Mouse (Mus musculus) liver, embryonic 14.5 days (tissue): ENCODE measurements at regions not wholly inside any gene's neighbourhood (a gene's known extent, or its start where the extent isn't known, plus 50 kb on each side); places are given as distances from the start of the nearest gene placed in this dataset.

Experiments used
- ATAC-seq: fragments of 200-750 bp; cut with Nextera tagmentation; 2 replicates; pipeline ENCODE4 v1.8.0; 2017; ENCODE audit warnings: moderate number of reproducible peaks, mild to moderate bottlenecking, moderate library complexity; ENCODE audit not compliant: insufficient read depth
- DNase-seq, 3 experiments: peaks; one replicate each; pipeline ENCODE4 v3.0.0-alpha.2; 2012 to 2013; ENCODE audit warnings: low read depth in 3 of 3, low spot score in 3 of 3
- H3K27ac ChIP-seq: fragments of 300-500 bp; sonication (generic); 2 replicates; pipeline ENCODE4 v1.5.1; 2014; ENCODE audit warnings: moderate library complexity, mild to moderate bottlenecking, control low read depth, inconsistent platforms
- H3K27me3 ChIP-seq: fragments of 300-500 bp; sonication (generic); 2 replicates; pipeline ENCODE4 v1.6.1; 2014; ENCODE audit warnings: mild to moderate bottlenecking, low read length, moderate library complexity; ENCODE audit not compliant: control insufficient read depth, insufficient read depth
- H3K36me3 ChIP-seq: fragments of 300-500 bp; sonication (generic); replicated peaks from 2 replicates; pipeline ENCODE4 v1.6.1; 2014; ENCODE audit warnings: low read depth; ENCODE audit not compliant: control insufficient read depth, insufficient read depth
- H3K4me1 ChIP-seq, 2 experiments: fragments of 200-500 bp in 1 of 2; fragments of 300-500 bp in 1 of 2; sonication (generic) in 1 of 2; replicated peaks; 2 replicates each; pipeline ENCODE4 v1.6.1; 2012 to 2014; ENCODE audit warnings: antibody characterized with exemption in 1 of 2, inconsistent platforms in 1 of 2, low read length in 1 of 2; ENCODE audit not compliant: control insufficient read depth in 2 of 2, insufficient read depth in 2 of 2
- H3K4me2 ChIP-seq: fragments of 300-500 bp; sonication (generic); 2 replicates; pipeline ENCODE4 v1.6.1; 2014; ENCODE audit warnings: low read depth, mild to moderate bottlenecking, control low read depth, moderate library complexity
- H3K4me3 ChIP-seq, 2 experiments: fragments of 200-500 bp in 1 of 2; fragments of 300-500 bp in 1 of 2; sonication (generic) in 1 of 2; 2 replicates each; pipeline ENCODE4 v1.5.1; 2012 to 2014; ENCODE audit warnings: low read depth in 2 of 2, low read length in 2 of 2, mild to moderate bottlenecking in 2 of 2, control low read depth in 1 of 2, inconsistent platforms in 1 of 2, moderate library complexity in 1 of 2; ENCODE audit not compliant: insufficient read depth in 1 of 2
- H3K9ac ChIP-seq: fragments of 300-500 bp; sonication (generic); replicated peaks from 2 replicates; pipeline ENCODE4 v1.6.1; 2014; ENCODE audit warnings: mild to moderate bottlenecking, control low read depth, moderate library complexity
- H3K9me3 ChIP-seq: fragments of 300-500 bp; sonication (generic); 2 replicates; pipeline ENCODE4 v1.6.1; 2016; ENCODE audit warnings: low read length, mixed read lengths; ENCODE audit not compliant: control insufficient read depth
- CTCF ChIP-seq: IDR thresholded peaks from 2 replicates; pipeline ENCODE4 v1.5.1; 2016; ENCODE audit warnings: antibody characterized with exemption, low read depth, control low read depth
- EP300 ChIP-seq: IDR thresholded peaks from 2 replicates; pipeline ENCODE4 v1.6.1; 2016; ENCODE audit warnings: antibody characterized with exemption, low read depth
- WGBS: fragments of 180-500 bp; shearing (Covaris S2); extraction: QIAGEN DNeasy Blood & Tissue Kit; methylation state at CpG from one replicate; pipeline ENCODE4 v1.1.7; 2014; ENCODE audit not compliant: insufficient replicate concordance; 5-methylcytosine and 5-hydroxymethylcytosine counted together

DNA sequence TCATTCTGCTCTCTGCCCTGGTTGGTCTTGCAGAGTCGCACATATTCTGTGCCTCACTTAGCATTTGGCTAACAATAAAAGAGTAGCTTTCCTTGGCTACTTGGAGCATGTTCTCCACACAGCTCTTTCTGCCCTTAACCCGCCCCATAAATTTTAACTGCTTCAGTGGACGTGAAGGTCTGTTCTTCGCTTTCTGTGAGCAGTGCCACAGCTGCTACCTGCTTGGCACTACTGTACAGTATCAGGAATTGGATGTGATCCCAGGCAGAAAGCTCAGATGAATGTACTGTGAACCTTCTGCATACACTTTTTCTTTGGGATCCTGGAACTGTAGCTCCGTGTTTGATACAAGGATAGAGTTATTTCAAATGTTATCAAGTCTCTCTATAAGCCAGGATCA, 939.4 kb downstream of the Epha4 start:
- 47% methylated on average over 5 of the region's 5 CpGs for WGBS

DNA sequence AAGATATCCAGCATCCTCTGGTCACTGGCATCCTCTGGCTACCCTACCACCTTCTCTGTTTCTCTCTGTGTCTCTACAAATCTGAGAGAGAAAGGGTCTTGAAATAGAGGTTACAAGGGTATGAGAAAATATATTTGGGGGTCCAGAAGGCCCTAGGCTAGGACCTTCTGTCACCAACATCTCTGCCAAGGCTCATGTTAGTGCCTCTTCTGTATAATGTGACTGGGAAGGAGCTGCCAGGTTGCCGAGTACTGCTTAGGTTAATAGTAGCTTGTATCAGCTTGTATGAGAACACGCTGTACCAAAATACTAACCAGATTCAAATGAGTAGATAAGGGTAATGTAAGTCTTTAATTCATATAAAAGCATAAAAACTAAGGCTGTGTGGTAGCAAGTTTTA, 929.0 kb downstream of the Epha4 start:
- Histone ChIP-seq H3K4me2 (no peak overlapping the region), H3K36me3 (no peaks in the 10 kb centered on the region), H3K9ac (no peak overlapping the region), H3K27ac (no peak overlapping the region), H3K9me3 (no peaks in the 10 kb centered on the region), H3K27me3 (no peaks in the 10 kb centered on the region), H3K4me1 (no peaks in the 10 kb centered on the region), H3K4me3 (no peak overlapping the region)
- TF ChIP-seq EP300 (no peak), CTCF (no peak)
- no peak for DNase-seq
- ATAC-seq: no peak
- WGBS: 67% methylated on average over 2 of the region's 2 CpGs

More for the DNA sequence above, 939.4 kb downstream of the Epha4 start:
- Histone ChIP-seq H3K9ac (no peak overlapping the region), H3K4me2 (no peak overlapping the region), H3K9me3 (no peaks in the 10 kb centered on the region), H3K4me3 (no peak overlapping the region), H3K27ac (no peak overlapping the region), H3K36me3 (no peaks in the 10 kb centered on the region), H3K27me3 (no peaks in the 10 kb centered on the region), H3K4me1 (no peaks in the 10 kb centered on the region)
- no peak for DNase-seq
- no peak for ATAC-seq
- no peak for TF ChIP-seq EP300
- TF ChIP-seq CTCF: no peak

DNA sequence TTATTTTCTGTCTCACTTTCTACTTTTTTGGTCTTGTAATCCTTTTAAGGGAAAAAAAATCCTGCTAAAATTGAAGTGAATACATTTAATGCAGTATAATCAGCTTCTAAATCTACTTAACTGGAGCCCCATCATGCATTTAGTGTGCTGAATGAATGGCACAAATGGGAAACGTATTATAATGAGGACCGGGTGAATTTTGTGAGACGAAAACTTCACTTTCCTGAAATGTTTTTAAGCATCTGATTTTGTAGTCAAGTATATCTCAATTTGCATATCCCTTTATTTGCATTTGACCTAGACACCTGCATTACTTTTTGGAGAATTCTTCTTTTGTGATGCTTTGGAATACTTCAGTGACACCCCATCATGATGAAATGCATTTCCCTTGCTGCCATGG, 889.1 kb downstream of the Epha4 start:
- no peaks in the 10 kb centered on the region for H3K9me3 ChIP-seq
- no peak for TF ChIP-seq CTCF
- no peak for TF ChIP-seq EP300
- no peaks in the 10 kb centered on the region for H3K4me1 ChIP-seq
- H3K36me3 ChIP-seq: no peaks in the 10 kb centered on the region
- 85% methylated on average over 3 of the region's 3 CpGs for WGBS
- no peak for ATAC-seq
- H3K4me3 ChIP-seq: no peak overlapping the region
- DNase-seq: no peak
- H3K27me3 ChIP-seq: no peaks in the 10 kb centered on the region
- H3K4me2 ChIP-seq: no peak overlapping the region
- H3K27ac ChIP-seq: no peak overlapping the region
- no peak overlapping the region for H3K9ac ChIP-seq

DNA sequence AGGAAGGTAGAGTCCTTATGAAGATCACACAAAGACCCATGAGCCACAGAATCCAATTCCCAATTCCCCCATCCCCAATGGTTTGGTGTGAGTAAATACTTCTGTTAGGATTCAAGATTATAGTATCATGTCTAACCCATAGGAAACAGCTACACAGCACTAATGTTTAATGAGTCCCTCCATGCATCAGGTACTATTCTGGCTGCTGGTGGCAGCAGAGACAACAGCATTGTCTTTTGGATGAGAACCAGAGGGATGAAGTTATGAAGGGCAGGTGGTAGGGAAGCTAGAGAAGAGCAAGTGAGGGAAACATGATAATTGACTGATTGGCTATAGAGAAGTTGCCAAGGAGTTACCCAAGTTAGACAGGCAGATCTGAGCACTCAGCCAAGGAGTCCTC, 885.0 kb downstream of the Epha4 start:
- no peaks in the 10 kb centered on the region for H3K9me3 ChIP-seq
- H3K9ac ChIP-seq: no peak overlapping the region
- TF ChIP-seq CTCF (no peak), EP300 (no peak)
- H3K4me1 ChIP-seq: no peaks in the 10 kb centered on the region
- no peak overlapping the region for H3K4me2 ChIP-seq
- no peak overlapping the region for H3K27ac ChIP-seq
- no peak for ATAC-seq
- DNase-seq: no peak
- no peaks in the 10 kb centered on the region for H3K27me3 ChIP-seq
- no peak overlapping the region for H3K4me3 ChIP-seq
- H3K36me3 ChIP-seq: no peaks in the 10 kb centered on the region

DNA sequence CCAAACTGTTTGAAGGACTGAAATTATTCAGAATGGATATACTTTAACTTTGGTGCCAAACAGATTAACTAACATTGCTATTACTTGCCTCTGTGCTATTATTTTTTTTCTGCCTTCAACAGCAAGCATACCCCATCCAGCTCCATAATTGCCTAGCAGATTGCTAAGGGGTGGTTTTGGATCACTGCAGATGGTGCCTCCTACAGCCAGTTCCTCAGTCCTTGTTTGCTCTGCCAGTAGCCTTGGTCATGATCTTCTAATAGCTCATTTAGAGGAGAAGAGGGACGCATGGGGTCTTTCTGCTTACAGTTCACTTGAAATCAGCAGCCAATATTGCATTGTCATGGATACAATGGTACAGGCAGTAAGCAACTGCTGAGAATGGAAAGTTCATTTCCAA, 880.8 kb downstream of the Epha4 start:
- TF ChIP-seq EP300 (no peak), CTCF (no peak)
- Histone ChIP-seq H3K36me3 (no peaks in the 10 kb centered on the region), H3K9me3 (no peaks in the 10 kb centered on the region), H3K27me3 (no peaks in the 10 kb centered on the region), H3K27ac (no peak overlapping the region), H3K9ac (no peak overlapping the region), H3K4me1 (no peaks in the 10 kb centered on the region), H3K4me2 (no peak overlapping the region), H3K4me3 (no peak overlapping the region)
- ATAC-seq (no peak), DNase-seq (no peak)
- 51% methylated on average over 1 of the region's 1 CpGs for WGBS
